In genomic region chr2:26055046-26055746, GRCm38 (mm10) we compare ENCODE assay signal across 8 mouse cellular contexts. TPM values are rescaled to one million over a fixed set of nuclear protein-coding genes. Genes with fewer than 3 reads are reported as not detected.
DNase-seq lines count a peak whose midpoint lies in the region; TF ChIP-seq lines count a peak whose summit lies in the region.

No protein-coding gene starts in this region.

- no peak overlapping the region for H3K4me3 ChIP-seq in cortical plate, adult 2 months (ENCODE audit: insufficient read depth, low read length)

- H3K27ac ChIP-seq in cortical plate, adult 2 months (ENCODE audit: insufficient read depth, low read length), result no peak overlapping the region

- no peak for TF ChIP-seq POLR2A in cortical plate, adult 2 months (IDR thresholded peaks at IDR 0.05; ENCODE audit: extremely low read depth, insufficient read depth, low read length)

- peak; percentile 36 for DNase-seq in left cerebral cortex, adult 11 months (ENCODE audit: low spot score)
- no peak for DNase-seq in left cerebral cortex, adult 8-10 months (ENCODE audit: low spot score in 2 of 2)
- peak; percentile 51 to 59 for DNase-seq in gastrocnemius, postnatal 36 days
- DNase-seq in kidney, adult 11 months, result peak; percentile 55
- DNase-seq in liver, result peak; percentile 81
- peak; percentile 14 to 25 for DNase-seq in monocyte, adult 2 months (ENCODE audit: low read depth in 1 of 2, low spot score in 2 of 2)
- peak; percentile 61 to 80 for DNase-seq in spleen, postnatal 10 days (ENCODE audit: low spot score in 2 of 2)

- peak; percentile 92 for TF ChIP-seq CTCF in cortical plate, adult 2 months (IDR thresholded peaks at IDR 0.05; ENCODE audit: extremely low read depth, insufficient read depth, low read length)

- intact Hi-C loops in gastrocnemius, postnatal 36 days (cut with DNase I), result loop anchor here (1.0 kb wide), 1 partner anchor 87 kb away; no protein-coding TSS in a partner anchor

- no peaks in the 10 kb centered on the region for H3K4me1 ChIP-seq in cortical plate, adult 2 months (ENCODE audit: control insufficient read depth, insufficient read depth, low read length)

RNA-seq across cellular contexts. Expression of gene Ubac1, which starts 33.6 kb away (rescaled TPM):
- 10 to 100 TPM; 46.1 to 64.4 (median 55.4) TPM for total RNA-seq in left cerebral cortex, adult 8-10 months (2022)
- 70.3 and 76.6 TPM in 2 replicates for polyA plus RNA-seq in cortical plate, adult 2 months (2012; rRNA removed)
- 100 to 1,000 TPM; 197 to 239 TPM for total RNA-seq in gastrocnemius, postnatal 36 days (2021)

Comparison
In these comparisons a context has a peak if more than half of its experiments do, and no peak if none do; other contexts are left out.
1. DNase-seq: peak in left cerebral cortex, adult 11 months (single experiment), gastrocnemius, postnatal 36 days (2 of 2), kidney, adult 11 months (single experiment), liver (single experiment), monocyte, adult 2 months (2 of 2) and spleen, postnatal 10 days (2 of 2); none in left cerebral cortex, adult 8-10 months (0 of 2).